Mouse (Mus musculus) hindbrain, embryonic 11.5 days (tissue): Measurements from ENCODE around the gene Rspo1. TPM values are rescaled to one million over a fixed set of nuclear protein-coding genes. Genes with fewer than 3 reads are reported as not detected.

Experiments used
- ATAC-seq: fragments of 200-750 bp; cut with Nextera tagmentation; 2 replicates; pipeline ENCODE4 v1.8.0; 2017; ENCODE audit warnings: mild to moderate bottlenecking, moderate TSS enrichment, moderate library complexity; ENCODE audit not compliant: low FRiP score
- DNase-seq: peaks from one replicate; pipeline ENCODE4 v3.0.0-alpha.2; 2015; ENCODE audit warnings: low spot score
- H3K27ac ChIP-seq: fragments of 300-500 bp; sonication (generic); 2 replicates; pipeline ENCODE4 v1.5.1; 2014; ENCODE audit warnings: mild to moderate bottlenecking, low read depth, low read length
- H3K27me3 ChIP-seq: fragments of 300-500 bp; sonication (generic); 2 replicates; pipeline ENCODE4 v1.6.1; 2014; ENCODE audit warnings: mild to moderate bottlenecking, low read length, moderate library complexity, mixed read lengths; ENCODE audit not compliant: control insufficient read depth, insufficient read depth
- H3K36me3 ChIP-seq: fragments of 300-500 bp; sonication (generic); 2 replicates; pipeline ENCODE4 v1.6.1; 2014; ENCODE audit warnings: mild to moderate bottlenecking, low read length, moderate library complexity, mixed read lengths; ENCODE audit not compliant: control insufficient read depth, insufficient read depth
- H3K4me1 ChIP-seq: fragments of 300-500 bp; sonication (generic); replicated peaks from 2 replicates; pipeline ENCODE4 v1.6.1; 2014; ENCODE audit warnings: low read length, mixed read lengths; ENCODE audit not compliant: control insufficient read depth, insufficient read depth
- H3K4me2 ChIP-seq: fragments of 300-500 bp; sonication (generic); replicated peaks from 2 replicates; pipeline ENCODE4 v1.6.1; 2014; ENCODE audit warnings: mild to moderate bottlenecking, low read depth, low read length
- H3K4me3 ChIP-seq: fragments of 300-500 bp; sonication (generic); 2 replicates; pipeline ENCODE4 v1.5.1; 2014; ENCODE audit warnings: low read depth, low read length
- H3K9ac ChIP-seq: fragments of 300-500 bp; sonication (generic); 2 replicates; pipeline ENCODE4 v1.6.1; 2014; ENCODE audit warnings: low read depth, low read length
- H3K9me3 ChIP-seq: fragments of 300-500 bp; sonication (generic); 2 replicates; pipeline ENCODE4 v1.6.1; 2016; ENCODE audit warnings: low read length; ENCODE audit not compliant: control insufficient read depth
- WGBS: fragments of 180-500 bp; shearing (Covaris S2); extraction: QIAGEN DNeasy Blood & Tissue Kit; methylation state at CpG from one replicate; pipeline ENCODE4 v1.1.7; 2014; 5-methylcytosine and 5-hydroxymethylcytosine counted together
- polyA plus RNA-seq: library from polyadenylated mRNA; unstranded; fragments of >200 nt; fragmentation: Nextera tagmentation; extraction: Ambion mirVana; gene quantifications from 2 replicates; pipeline ENCODE4 v1.2.1, GENCODE M21; 2014

Rspo1 gene
- polyA plus RNA-seq, 1 experiment from 2014 or later = 16.5 TPM

DNA sequence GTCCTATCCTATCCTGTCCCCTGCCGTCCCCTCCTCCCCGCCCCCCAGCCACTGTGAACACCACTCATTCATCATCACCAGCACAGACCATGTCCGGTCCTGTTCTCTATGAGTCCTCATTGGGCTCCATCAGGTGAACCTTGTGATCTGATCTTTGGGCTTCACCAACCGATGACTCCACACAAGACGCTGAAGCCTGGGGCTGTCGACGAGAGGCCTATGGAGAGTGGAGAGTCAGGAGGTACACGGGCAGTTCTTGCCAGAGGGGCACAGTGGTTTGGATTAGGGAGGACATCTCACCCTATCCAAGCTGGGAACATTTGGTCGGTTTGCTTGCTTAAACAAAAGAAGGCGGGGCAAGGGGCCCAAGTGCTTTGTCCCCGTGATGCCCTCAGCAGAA is 16.0 kb upstream of the Rspo1 start:
- H3K27me3 ChIP-seq = no peaks in the 10 kb centered on the region
- no peak overlapping the region for H3K4me3 ChIP-seq
- no peaks in the 10 kb centered on the region for H3K9me3 ChIP-seq
- no peak overlapping the region for H3K9ac ChIP-seq
- WGBS = 77% methylated on average over 11 of the region's 11 CpGs
- H3K27ac ChIP-seq = no peak overlapping the region
- H3K36me3 ChIP-seq = no peaks in the 10 kb centered on the region
- no peak overlapping the region for H3K4me2 ChIP-seq
- peaks cover 6% of the 10 kb centered on the region; the same call in 1 of the 2 replicates for H3K4me1 ChIP-seq
- DNase-seq = no peak
- ATAC-seq = no peak

DNA sequence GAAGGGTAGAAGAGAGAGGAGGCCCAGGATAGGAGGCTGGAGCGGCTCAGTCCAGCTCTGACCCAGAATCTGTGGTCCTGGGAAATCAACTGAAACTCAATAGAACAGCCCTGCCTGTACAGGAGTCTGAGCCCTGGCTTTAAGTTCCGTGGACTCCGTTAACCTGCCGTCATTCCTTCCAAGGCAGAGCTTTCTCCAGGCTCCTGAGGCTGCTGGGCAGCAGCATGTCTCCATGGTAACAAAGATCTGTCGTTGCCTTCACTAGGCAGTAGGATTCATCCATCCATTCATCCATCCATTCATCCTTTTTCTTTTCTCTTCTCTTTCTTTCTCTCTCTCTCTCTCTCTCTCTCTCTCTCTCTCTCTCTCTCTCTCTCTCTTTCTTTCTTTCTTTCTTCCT is 15.6 kb upstream of the Rspo1 start:
- ATAC-seq (no peak), DNase-seq (no peak)
- 39% methylated on average over 5 of the region's 5 CpGs for WGBS
- Histone ChIP-seq H3K4me3 (no peak overlapping the region), H3K9ac (no peak overlapping the region), H3K27me3 (no peaks in the 10 kb centered on the region), H3K4me2 (no peak overlapping the region), H3K9me3 (no peaks in the 10 kb centered on the region), H3K36me3 (no peaks in the 10 kb centered on the region), H3K4me1 (peaks cover 5% of the 10 kb centered on the region; the same call in 1 of the 2 replicates), H3K27ac (no peak overlapping the region)

DNA sequence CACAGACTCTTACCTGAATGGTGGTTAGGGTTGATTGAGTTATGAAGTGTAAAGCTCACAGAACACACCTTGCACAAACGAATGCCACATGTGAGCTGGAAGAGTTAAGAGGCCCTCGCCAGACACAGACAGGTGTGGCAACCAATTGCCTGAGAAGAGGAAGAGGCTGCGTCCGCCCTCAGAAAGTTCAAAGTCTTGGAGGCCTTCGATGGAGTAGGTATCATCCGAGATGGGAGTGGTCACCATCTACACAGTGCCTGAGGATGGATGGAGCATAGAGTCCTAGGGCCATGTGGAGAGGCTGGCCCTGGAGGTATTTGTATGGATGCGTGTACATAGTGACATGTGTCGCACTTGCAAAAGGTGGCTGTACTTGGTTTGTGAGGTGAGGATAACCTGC is 15.1 kb upstream of the Rspo1 start:
- H3K36me3 ChIP-seq = no peaks in the 10 kb centered on the region
- no peak for ATAC-seq
- no peak overlapping the region for H3K4me2 ChIP-seq
- H3K27me3 ChIP-seq = no peaks in the 10 kb centered on the region
- no peak for DNase-seq
- no peaks in the 10 kb centered on the region for H3K9me3 ChIP-seq
- peaks cover 5% of the 10 kb centered on the region; the same call in 1 of the 2 replicates for H3K4me1 ChIP-seq
- H3K4me3 ChIP-seq = no peak overlapping the region
- no peak overlapping the region for H3K9ac ChIP-seq
- H3K27ac ChIP-seq = no peak overlapping the region
- WGBS = 86% methylated on average over 8 of the region's 8 CpGs

DNA sequence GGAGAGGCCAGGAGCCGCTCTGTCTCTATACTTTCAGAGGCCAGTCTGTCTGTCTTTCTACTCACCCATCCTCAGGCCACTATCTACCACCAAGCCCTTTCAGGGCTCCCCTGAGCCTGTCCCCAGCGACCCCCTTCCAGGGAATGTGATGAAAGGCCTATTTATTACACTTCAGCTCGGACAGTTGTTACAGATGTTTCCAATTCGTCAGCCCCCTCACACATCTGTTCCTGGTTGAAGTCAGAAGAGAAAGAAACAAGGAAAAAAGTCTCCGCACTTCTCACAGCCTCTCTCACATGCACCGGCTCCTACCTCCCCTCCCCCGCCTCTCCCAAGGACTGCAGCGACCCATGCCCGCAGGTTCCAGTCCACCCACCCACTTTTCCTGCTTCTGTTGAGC is 13.9 kb upstream of the Rspo1 start:
- ATAC-seq = no peak
- Histone ChIP-seq H3K4me2 (no peak overlapping the region), H3K36me3 (no peaks in the 10 kb centered on the region), H3K27me3 (no peaks in the 10 kb centered on the region), H3K4me1 (peaks cover 5% of the 10 kb centered on the region; the same call in 1 of the 2 replicates), H3K27ac (no peak overlapping the region), H3K9me3 (no peaks in the 10 kb centered on the region), H3K9ac (no peak overlapping the region), H3K4me3 (no peak overlapping the region)
- WGBS = 44% methylated on average over 9 of the region's 9 CpGs
- DNase-seq = peak; percentile 31

DNA sequence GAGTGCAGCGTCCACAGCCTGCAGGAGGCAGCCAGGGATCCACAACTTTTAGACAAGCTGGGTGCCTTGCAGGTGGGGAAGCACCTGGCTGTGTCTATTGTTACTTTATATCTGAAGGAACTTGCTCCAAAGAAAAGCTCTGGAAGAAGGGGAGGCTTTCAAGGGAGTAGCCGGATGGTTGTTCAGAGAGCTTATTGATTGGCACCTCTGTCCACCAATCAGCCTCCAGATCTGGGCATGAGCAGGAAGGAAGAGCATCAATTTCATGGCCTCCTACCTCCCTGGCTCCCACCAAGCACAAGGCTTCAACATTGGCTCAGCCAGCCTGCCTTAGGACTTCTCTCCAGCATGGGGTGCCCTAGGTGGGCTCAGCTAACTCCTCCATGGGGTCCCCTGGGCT is 12.9 kb upstream of the Rspo1 start:
- Histone ChIP-seq H3K4me1 (peaks cover 5% of the 10 kb centered on the region; the same call in 1 of the 2 replicates), H3K36me3 (no peaks in the 10 kb centered on the region), H3K27me3 (no peaks in the 10 kb centered on the region), H3K9ac (no peak overlapping the region), H3K27ac (no peak overlapping the region), H3K4me3 (no peak overlapping the region), H3K9me3 (no peaks in the 10 kb centered on the region), H3K4me2 (no peak overlapping the region)
- 81% methylated on average over 2 of the region's 2 CpGs for WGBS
- ATAC-seq = no peak
- no peak for DNase-seq

DNA sequence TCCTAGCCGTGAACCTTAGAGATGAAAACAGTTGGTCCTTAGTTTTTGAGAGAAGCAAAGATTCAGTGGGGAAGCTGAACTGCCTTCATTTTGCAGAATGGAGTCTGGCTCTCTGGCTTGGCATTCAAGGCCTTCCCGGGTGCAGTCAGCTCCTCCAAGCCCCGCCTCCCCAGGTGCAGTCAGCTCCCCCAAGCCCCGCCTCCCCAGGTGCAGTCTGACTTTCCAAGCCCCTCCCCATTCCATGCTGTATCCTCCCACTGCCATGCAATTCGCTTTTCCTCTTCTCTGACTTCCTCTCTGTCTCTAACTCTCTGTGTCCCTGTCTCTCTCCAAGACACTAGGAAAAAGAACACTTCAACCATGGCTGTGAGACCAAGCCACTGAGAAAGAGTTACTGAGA is 8.0 kb upstream of the Rspo1 start:
- DNase-seq (no peak), ATAC-seq (no peak)
- no peaks in the 10 kb centered on the region for H3K4me1 ChIP-seq
- no peaks in the 10 kb centered on the region for H3K9me3 ChIP-seq
- 36% methylated on average over 5 of the region's 5 CpGs for WGBS
- H3K4me3 ChIP-seq = no peak overlapping the region
- no peak overlapping the region for H3K4me2 ChIP-seq
- H3K27me3 ChIP-seq = peaks cover 3% of the 10 kb centered on the region; the same call in 1 of the 2 replicates
- no peak overlapping the region for H3K9ac ChIP-seq
- no peak overlapping the region for H3K27ac ChIP-seq
- no peaks in the 10 kb centered on the region for H3K36me3 ChIP-seq

DNA sequence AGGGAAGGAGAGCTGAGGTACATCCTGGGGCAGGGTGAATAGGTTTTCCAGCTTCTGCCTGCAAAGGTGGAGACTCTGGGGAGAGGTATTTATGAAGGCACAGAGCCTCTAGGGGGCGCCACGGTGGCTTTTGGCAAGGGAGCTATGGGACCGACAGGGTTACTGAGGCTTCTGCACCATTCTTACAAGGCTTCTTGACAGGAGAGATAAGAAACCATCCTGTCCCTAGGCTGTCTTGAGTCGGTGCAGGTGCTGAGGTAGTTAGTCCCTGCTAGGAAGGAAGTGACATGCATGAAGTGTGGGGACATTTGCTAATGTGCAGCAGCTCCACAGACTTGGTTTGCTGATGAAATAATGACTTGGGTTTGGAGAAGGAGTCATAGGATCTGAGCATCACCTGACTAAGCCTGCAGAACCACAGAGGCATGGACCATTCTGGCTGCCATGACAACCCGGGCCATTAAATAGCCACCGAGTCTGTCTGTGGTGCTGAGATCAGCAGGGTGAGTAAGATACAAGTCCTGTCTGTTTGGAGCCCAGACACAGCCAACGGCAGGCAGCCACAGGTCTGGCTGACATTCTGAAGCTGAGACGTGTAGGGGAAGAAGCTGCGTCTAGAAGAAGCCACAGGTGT is 2.2 kb upstream of the Rspo1 start:
- Histone ChIP-seq H3K9ac (no peak overlapping the region), H3K4me2 (no peak overlapping the region), H3K4me3 (no peak overlapping the region), H3K36me3 (no peaks in the 10 kb centered on the region), H3K27me3 (peaks cover 60% of the 10 kb centered on the region), H3K4me1 (peaks cover 6% of the 10 kb centered on the region), H3K27ac (no peak overlapping the region), H3K9me3 (no peaks in the 10 kb centered on the region)
- ATAC-seq = no peak
- peak; percentile 63 for DNase-seq
- WGBS = 20% methylated on average over 9 of the region's 9 CpGs

DNA sequence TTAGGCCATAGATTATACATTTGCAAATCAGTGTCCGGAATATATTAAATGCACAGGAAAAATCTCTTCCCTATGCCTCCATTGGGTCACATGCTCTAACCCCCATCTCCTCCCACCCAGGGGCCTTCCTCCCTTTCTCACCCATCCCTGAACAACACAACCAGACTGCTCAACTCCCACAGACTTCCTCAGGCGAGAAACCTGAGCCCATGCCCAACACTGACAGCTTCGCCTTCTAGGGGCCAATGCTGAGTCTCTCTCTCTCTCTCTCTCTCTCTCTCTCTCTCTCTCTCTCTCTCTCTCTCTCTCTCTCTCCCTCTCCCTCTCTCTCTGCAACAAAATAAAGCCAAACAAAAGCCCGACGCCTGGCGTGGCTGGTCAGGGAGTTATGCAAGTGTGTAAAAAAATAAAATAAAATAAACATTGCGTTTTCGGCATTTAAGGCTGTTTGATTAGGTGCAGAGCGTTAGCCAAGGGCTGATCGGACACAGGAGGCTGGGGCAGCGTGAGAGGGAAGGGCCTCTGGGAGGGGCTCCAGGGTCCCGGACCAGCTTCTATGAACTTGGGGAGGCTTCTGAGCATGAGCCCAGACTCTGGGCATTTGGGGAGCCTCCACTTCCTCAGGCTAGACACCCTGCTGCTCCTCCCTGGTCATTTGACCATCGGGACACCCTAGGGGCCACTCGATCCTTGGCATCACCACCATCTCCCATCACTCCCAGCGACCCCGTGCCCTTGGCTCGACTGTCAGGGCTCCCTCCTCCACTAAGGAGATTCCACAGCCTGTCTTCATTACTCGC is 1.2 kb upstream of the Rspo1 start:
- Histone ChIP-seq H3K4me3 (peak overlapping the region; percentile 12), H3K9ac (no peak overlapping the region), H3K9me3 (no peaks in the 10 kb centered on the region), H3K27ac (no peak overlapping the region), H3K4me2 (peak overlapping the region; percentile 25), H3K27me3 (peaks cover 70% of the 10 kb centered on the region), H3K36me3 (no peaks in the 10 kb centered on the region), H3K4me1 (peaks cover 6% of the 10 kb centered on the region)
- DNase-seq (no peak), ATAC-seq (no peak)
- 7% methylated on average over 18 of the region's 18 CpGs for WGBS
